Mouse (Mus musculus): ENCODE measurements around the gene Rps3.

DNA sequence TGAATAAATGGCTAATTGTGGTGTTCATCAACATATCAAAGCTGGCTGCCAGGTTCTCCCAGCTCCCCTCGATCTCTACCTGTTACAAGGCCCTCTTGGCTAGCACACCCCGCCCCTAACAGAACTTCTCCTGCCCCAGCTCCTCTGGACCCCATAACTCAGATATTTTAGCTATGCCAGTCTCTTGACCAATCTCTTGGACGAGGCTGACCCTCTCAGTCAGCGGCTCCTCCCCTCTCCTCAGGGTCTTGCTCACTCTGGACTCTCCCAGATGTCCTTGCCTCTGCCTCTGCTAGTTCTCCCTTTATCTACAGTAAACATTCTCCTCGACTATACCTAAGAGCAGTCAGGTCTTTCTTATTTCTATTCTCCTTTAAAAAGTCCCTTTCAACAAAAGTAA lies 17.1 kb upstream of the Rps3 start:
- TF ChIP-seq CTCF (IDR thresholded peaks at IDR 0.05; ENCODE audit: low read depth): no peak
- TF ChIP-seq EP300 (optimal IDR thresholded peaks at IDR 0.05): no peak
